Mouse (Mus musculus): ENCODE data around the gene Prkra. TPM values are rescaled to one million over a fixed set of nuclear protein-coding genes. Genes with fewer than 3 reads are reported as not detected.

Gene Prkra
- total and polyA plus RNA-seq, 3 experiments, result 18.8 to 21.5 TPM; not detected in 1

Other genes with a start within 250 kb of the Prkra start
- gene Osbpl6, start 241.5 kb downstream of the Prkra start, total RNA-seq (2012; rRNA removed), result not detected in 2 replicates
- under 1 TPM in 1 of 2 experiments, not detected in 1; 0.04 TPM for gene Osbpl6, start 241.5 kb downstream of the Prkra start, polyA plus RNA-seq (2012; ENCODE audit: insufficient read depth in 1 of 2, insufficient read length in 2 of 2, low read depth in 1 of 2, low replicate concordance in 2 of 2, missing spikeins in 1 of 2)
- gene Pjvk, start 461 bp upstream of the Prkra start, total RNA-seq (2012; rRNA removed), result not detected in 2 replicates
- gene Pjvk, start 461 bp upstream of the Prkra start, polyA plus RNA-seq (2012; ENCODE audit: insufficient read depth in 1 of 2, insufficient read length in 2 of 2, low read depth in 1 of 2, low replicate concordance in 2 of 2, missing spikeins in 1 of 2), result under 1 TPM in 1 of 2 experiments, not detected in 1; 0.07 TPM
- 0.98 and 1.8 TPM in 2 replicates for gene Fkbp7, start 25.1 kb upstream of the Prkra start, total RNA-seq (2012; rRNA removed)
- 1 to 10 TPM in 1 of 2 experiments, not detected in 1; 1.1 TPM for gene Fkbp7, start 25.1 kb upstream of the Prkra start, polyA plus RNA-seq (2012; ENCODE audit: insufficient read depth in 1 of 2, insufficient read length in 2 of 2, low read depth in 1 of 2, low replicate concordance in 2 of 2, missing spikeins in 1 of 2)
- gene Plekha3, start 27.3 kb upstream of the Prkra start, total RNA-seq (2012; rRNA removed), result 15.1 and 20.5 TPM in 2 replicates
- 10 to 100 TPM in 1 of 2 experiments, not detected in 1; 23.4 TPM for gene Plekha3, start 27.3 kb upstream of the Prkra start, polyA plus RNA-seq (2012; ENCODE audit: insufficient read depth in 1 of 2, insufficient read length in 2 of 2, low read depth in 1 of 2, low replicate concordance in 2 of 2, missing spikeins in 1 of 2)